Mouse (Mus musculus): ENCODE data around the gene Cinp. TPM values are rescaled to one million over a fixed set of nuclear protein-coding genes. Genes with fewer than 3 reads are reported as not detected.

The Cinp gene
- polyA plus RNA-seq, 1 experiment, result 13.6 TPM

GRCm38 (mm10) chr12:110909962-110910361 is 21.0 kb upstream of the Cinp start:
- no peak for TF ChIP-seq CTCF (IDR thresholded peaks at IDR 0.05; ENCODE audit: control insufficient read depth, insufficient read depth, insufficient replicate concordance, low read depth, low read length)
- Histone ChIP-seq H3K27ac (ENCODE audit: control insufficient read depth, insufficient read depth, low read depth, low read length) (no peak overlapping the region), H3K4me3 (ENCODE audit: control insufficient read depth, low read depth, low read length) (no peak overlapping the region), H3K4me1 (ENCODE audit: control insufficient read depth, insufficient read depth, low read length) (no peaks in the 10 kb centered on the region), H3K36me3 (ENCODE audit: control insufficient read depth, insufficient read depth, low read length) (0 out of 2 replicates have a peak, but pooled peaks cover 2% of the 10 kb centered on the region), H3K27me3 (ENCODE audit: control insufficient read depth, insufficient read depth, low read length) (no peaks in the 10 kb centered on the region)

- Histone ChIP-seq H3K36me3 (ENCODE audit: control insufficient read depth, insufficient read depth, low read length) (0 out of 2 replicates have a peak, but pooled peaks cover 2% of the 10 kb centered on the region), H3K4me3 (ENCODE audit: control insufficient read depth, low read depth, low read length) (no peak overlapping the region), H3K27me3 (ENCODE audit: control insufficient read depth, insufficient read depth, low read length) (no peaks in the 10 kb centered on the region), H3K27ac (ENCODE audit: control insufficient read depth, insufficient read depth, low read depth, low read length) (no peak overlapping the region), H3K4me1 (ENCODE audit: control insufficient read depth, insufficient read depth, low read length) (no peaks in the 10 kb centered on the region)
- TF ChIP-seq POLR2A (IDR thresholded peaks at IDR 0.05; ENCODE audit: control insufficient read depth, low read depth, low read length) (no peak), CTCF (IDR thresholded peaks at IDR 0.05; ENCODE audit: control insufficient read depth, insufficient read depth, insufficient replicate concordance, low read depth, low read length) (no peak)
Observed at GRCm38 (mm10) chr12:110907845-110908244, 18.9 kb upstream of the Cinp start.

DNA sequence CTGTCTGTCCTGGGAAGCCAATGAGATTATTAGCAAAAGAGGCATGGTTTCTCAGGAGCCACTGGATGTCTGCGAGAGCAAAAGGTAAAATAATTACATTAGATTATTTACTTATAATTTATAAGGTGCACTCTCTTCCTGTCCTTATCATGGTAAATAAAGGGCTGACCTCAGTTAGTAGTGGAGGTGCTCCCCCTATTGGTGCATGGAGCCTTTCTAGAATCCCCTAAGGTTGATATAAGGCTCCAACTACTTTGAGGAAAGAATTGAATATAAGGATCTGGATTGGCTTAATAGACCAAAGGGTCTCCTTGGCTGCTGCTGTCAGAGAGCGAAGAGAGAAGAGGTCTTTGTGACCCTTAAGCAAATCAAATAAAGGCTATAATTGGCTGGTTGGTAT is 14.6 kb upstream of the Cinp start:
- H3K27me3 ChIP-seq (ENCODE audit: control insufficient read depth, insufficient read depth, low read length), result no peaks in the 10 kb centered on the region
- no peak overlapping the region for H3K27ac ChIP-seq (ENCODE audit: control insufficient read depth, insufficient read depth, low read depth, low read length)
- TF ChIP-seq CTCF (IDR thresholded peaks at IDR 0.05; ENCODE audit: control insufficient read depth, insufficient read depth, insufficient replicate concordance, low read depth, low read length) (no peak), POLR2A (IDR thresholded peaks at IDR 0.05; ENCODE audit: control insufficient read depth, low read depth, low read length) (no peak)
- H3K4me3 ChIP-seq (ENCODE audit: control insufficient read depth, low read depth, low read length), result no peak overlapping the region
- H3K36me3 ChIP-seq (ENCODE audit: control insufficient read depth, insufficient read depth, low read length), result no peaks in the 10 kb centered on the region
- no peaks in the 10 kb centered on the region for H3K4me1 ChIP-seq (ENCODE audit: control insufficient read depth, insufficient read depth, low read length)

DNA sequence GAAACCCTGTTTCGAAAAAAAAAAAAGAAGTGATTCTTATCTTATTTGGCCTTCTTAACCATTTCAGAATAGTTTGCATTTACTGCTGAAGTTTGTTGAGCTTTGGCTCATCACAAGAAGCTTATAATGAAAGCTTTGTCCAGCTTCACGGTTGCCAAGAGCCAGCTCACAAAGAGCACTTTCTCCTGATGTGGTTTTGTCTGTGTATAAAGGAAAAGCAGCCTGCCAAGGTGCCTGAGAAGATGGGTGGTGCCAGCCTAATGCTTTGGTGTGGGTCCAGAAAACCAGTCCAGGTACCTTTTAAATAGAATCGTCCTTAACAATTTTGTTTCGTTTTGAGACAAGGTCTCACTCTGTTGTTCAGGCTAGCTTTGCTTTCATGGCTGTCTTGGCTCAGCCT is 13.2 kb upstream of the Cinp start:
- H3K27ac ChIP-seq (ENCODE audit: control insufficient read depth, insufficient read depth, low read depth, low read length), result no peak overlapping the region
- TF ChIP-seq CTCF (IDR thresholded peaks at IDR 0.05; ENCODE audit: control insufficient read depth, insufficient read depth, insufficient replicate concordance, low read depth, low read length) (no peak), POLR2A (IDR thresholded peaks at IDR 0.05; ENCODE audit: control insufficient read depth, low read depth, low read length) (no peak)
- H3K4me1 ChIP-seq (ENCODE audit: control insufficient read depth, insufficient read depth, low read length), result no peaks in the 10 kb centered on the region
- no peak overlapping the region for H3K4me3 ChIP-seq (ENCODE audit: control insufficient read depth, low read depth, low read length)
- no peaks in the 10 kb centered on the region for H3K27me3 ChIP-seq (ENCODE audit: control insufficient read depth, insufficient read depth, low read length)
- H3K36me3 ChIP-seq (ENCODE audit: control insufficient read depth, insufficient read depth, low read length), result no peaks in the 10 kb centered on the region

DNA sequence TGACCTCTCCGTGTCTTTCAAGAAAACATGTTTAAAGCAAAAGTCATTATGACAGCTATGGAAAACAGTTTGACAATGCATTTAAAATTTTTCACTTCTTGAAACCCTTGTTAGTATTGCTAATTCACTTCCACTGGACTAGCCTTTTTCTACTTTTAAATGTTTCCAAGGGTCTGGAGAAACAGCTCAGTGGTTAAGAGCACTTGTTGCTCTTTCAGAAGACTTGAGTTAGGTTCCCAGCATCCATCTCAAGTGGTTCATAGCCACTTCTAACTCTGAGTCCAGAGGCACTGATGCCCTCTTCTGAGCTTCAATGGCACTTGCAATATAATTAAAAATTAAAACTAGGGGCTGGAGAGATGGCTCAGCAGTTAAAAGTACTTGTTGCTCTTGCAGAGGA is 2.9 kb upstream of the Cinp start:
- no peak overlapping the region for H3K4me3 ChIP-seq (ENCODE audit: control insufficient read depth, low read depth, low read length)
- no peaks in the 10 kb centered on the region for H3K36me3 ChIP-seq (ENCODE audit: control insufficient read depth, insufficient read depth, low read length)
- TF ChIP-seq CTCF (IDR thresholded peaks at IDR 0.05; ENCODE audit: control insufficient read depth, insufficient read depth, insufficient replicate concordance, low read depth, low read length) (no peak), POLR2A (IDR thresholded peaks at IDR 0.05; ENCODE audit: control insufficient read depth, low read depth, low read length) (no peak)
- H3K4me1 ChIP-seq (ENCODE audit: control insufficient read depth, insufficient read depth, low read length), result peaks cover 8% of the 10 kb centered on the region
- no peaks in the 10 kb centered on the region for H3K27me3 ChIP-seq (ENCODE audit: control insufficient read depth, insufficient read depth, low read length)
- H3K27ac ChIP-seq (ENCODE audit: control insufficient read depth, insufficient read depth, low read depth, low read length), result no peak overlapping the region

GRCm38 (mm10) chr12:110888606-110889005 is 339 bp downstream of the Cinp start:
- peak overlapping the region; percentile 97 for H3K4me3 ChIP-seq (ENCODE audit: control insufficient read depth, low read depth, low read length)
- H3K36me3 ChIP-seq (ENCODE audit: control insufficient read depth, insufficient read depth, low read length), result no peaks in the 10 kb centered on the region
- no peak for TF ChIP-seq CTCF (IDR thresholded peaks at IDR 0.05; ENCODE audit: control insufficient read depth, insufficient read depth, insufficient replicate concordance, low read depth, low read length)
- no peak for TF ChIP-seq POLR2A (IDR thresholded peaks at IDR 0.05; ENCODE audit: control insufficient read depth, low read depth, low read length)
- H3K27me3 ChIP-seq (ENCODE audit: control insufficient read depth, insufficient read depth, low read length), result no peaks in the 10 kb centered on the region
- H3K27ac ChIP-seq (ENCODE audit: control insufficient read depth, insufficient read depth, low read depth, low read length), result peak overlapping the region; percentile 67; the same call in 1 of the 2 replicates
- peaks cover 8% of the 10 kb centered on the region for H3K4me1 ChIP-seq (ENCODE audit: control insufficient read depth, insufficient read depth, low read length)

GRCm38 (mm10) chr12:110888106-110888505 is 839 bp downstream of the Cinp start:
- TF ChIP-seq POLR2A (IDR thresholded peaks at IDR 0.05; ENCODE audit: control insufficient read depth, low read depth, low read length) (no peak), CTCF (IDR thresholded peaks at IDR 0.05; ENCODE audit: control insufficient read depth, insufficient read depth, insufficient replicate concordance, low read depth, low read length) (no peak)
- no peaks in the 10 kb centered on the region for H3K36me3 ChIP-seq (ENCODE audit: control insufficient read depth, insufficient read depth, low read length)
- H3K4me3 ChIP-seq (ENCODE audit: control insufficient read depth, low read depth, low read length), result peak overlapping the region; percentile 97
- H3K27ac ChIP-seq (ENCODE audit: control insufficient read depth, insufficient read depth, low read depth, low read length), result peak overlapping the region; percentile 67; the same call in 1 of the 2 replicates
- no peaks in the 10 kb centered on the region for H3K27me3 ChIP-seq (ENCODE audit: control insufficient read depth, insufficient read depth, low read length)
- peaks cover 8% of the 10 kb centered on the region for H3K4me1 ChIP-seq (ENCODE audit: control insufficient read depth, insufficient read depth, low read length)

DNA sequence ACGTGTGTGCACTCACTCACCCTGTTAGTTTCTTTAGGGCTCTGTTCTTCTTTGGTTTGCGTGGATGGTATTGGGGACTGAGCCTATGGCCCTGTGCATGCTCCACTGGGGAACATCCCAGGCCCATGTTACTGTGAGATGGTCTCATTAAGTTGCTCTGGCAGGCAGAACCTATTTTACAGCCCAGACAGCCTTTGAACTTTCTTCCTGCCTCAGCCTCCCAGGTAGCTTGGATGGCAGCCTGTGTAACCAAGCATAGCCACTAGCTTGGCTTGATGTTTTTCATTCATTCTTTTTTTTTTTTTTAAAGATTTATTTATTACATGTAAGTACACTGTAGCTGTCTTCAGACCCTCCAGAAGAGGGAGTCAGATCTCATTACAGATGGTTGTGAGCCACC is 3.7 kb downstream of the Cinp start:
- Histone ChIP-seq H3K36me3 (ENCODE audit: control insufficient read depth, insufficient read depth, low read length) (no peaks in the 10 kb centered on the region; the same call in 1 of the 2 replicates), H3K27ac (ENCODE audit: control insufficient read depth, insufficient read depth, low read depth, low read length) (no peak overlapping the region), H3K4me1 (ENCODE audit: control insufficient read depth, insufficient read depth, low read length) (peaks cover 6% of the 10 kb centered on the region), H3K27me3 (ENCODE audit: control insufficient read depth, insufficient read depth, low read length) (no peaks in the 10 kb centered on the region), H3K4me3 (ENCODE audit: control insufficient read depth, low read depth, low read length) (no peak overlapping the region)
- no peak for TF ChIP-seq POLR2A (IDR thresholded peaks at IDR 0.05; ENCODE audit: control insufficient read depth, low read depth, low read length)
- TF ChIP-seq CTCF (IDR thresholded peaks at IDR 0.05; ENCODE audit: control insufficient read depth, insufficient read depth, insufficient replicate concordance, low read depth, low read length), result no peak
